Mouse (Mus musculus) midbrain, embryonic 14.5 days (tissue): ENCODE measurements around the gene Olfr648. TPM values are rescaled to one million over a fixed set of nuclear protein-coding genes. Genes with fewer than 3 reads are reported as not detected.

Experiments
- ATAC-seq: fragments of 200-750 bp; cut with Nextera tagmentation; 2 replicates; pipeline ENCODE4 v1.8.0; 2017; ENCODE audit warnings: moderate number of reproducible peaks, moderate library complexity; ENCODE audit not compliant: low FRiP score, low TSS enrichment
- DNase-seq: peaks from one replicate; pipeline ENCODE4 v3.0.0-alpha.2; 2015
- H3K27ac ChIP-seq: fragments of 300-500 bp; sonication (generic); replicated peaks from 2 replicates; pipeline ENCODE4 v1.5.1; 2014; ENCODE audit warnings: mild to moderate bottlenecking, low read depth, low read length, moderate library complexity
- H3K27me3 ChIP-seq: fragments of 300-500 bp; sonication (generic); 2 replicates; pipeline ENCODE4 v1.6.1; 2014; ENCODE audit warnings: low read length, control low read depth, mixed read lengths; ENCODE audit not compliant: control insufficient read depth, insufficient read depth
- H3K36me3 ChIP-seq: fragments of 300-500 bp; sonication (generic); 2 replicates; pipeline ENCODE4 v1.6.1; 2014; ENCODE audit warnings: low read length, control low read depth; ENCODE audit not compliant: control insufficient read depth, insufficient read depth
- H3K4me1 ChIP-seq: fragments of 300-500 bp; sonication (generic); 2 replicates; pipeline ENCODE4 v1.6.1; 2014; ENCODE audit warnings: mild to moderate bottlenecking, antibody characterized with exemption, low read length, control low read depth; ENCODE audit not compliant: control insufficient read depth, insufficient read depth
- H3K4me2 ChIP-seq: fragments of 300-500 bp; sonication (generic); 2 replicates; pipeline ENCODE4 v1.6.1; 2014; ENCODE audit warnings: mild to moderate bottlenecking, low read length, moderate library complexity
- H3K4me3 ChIP-seq: fragments of 300-500 bp; sonication (generic); replicated peaks from 2 replicates; pipeline ENCODE4 v1.5.1; 2014; ENCODE audit warnings: low read depth, low read length
- H3K9ac ChIP-seq: fragments of 300-500 bp; sonication (generic); replicated peaks from 2 replicates; pipeline ENCODE4 v1.6.1; 2014; ENCODE audit warnings: mild to moderate bottlenecking, low read length, moderate library complexity
- H3K9me3 ChIP-seq: fragments of 300-500 bp; sonication (generic); 2 replicates; pipeline ENCODE4 v1.6.1; 2016; ENCODE audit warnings: low read length, control low read depth, mixed read lengths; ENCODE audit not compliant: control insufficient read depth
- WGBS: fragments of 180-500 bp; shearing (Covaris S2); extraction: QIAGEN DNeasy Blood & Tissue Kit; methylation state at CpG from one replicate; pipeline ENCODE4 v1.1.7; 2014; 5-methylcytosine and 5-hydroxymethylcytosine counted together
- polyA plus RNA-seq: library from polyadenylated mRNA; unstranded; fragments of >200 nt; fragmentation: Nextera tagmentation; extraction: Ambion mirVana; gene quantifications from 2 replicates; pipeline ENCODE4 v1.2.1, GENCODE M21; 2014

Olfr648 gene
- polyA plus RNA-seq, result 0.50 and 0.74 TPM in 2 replicates

GRCm38 (mm10) chr7:104183292-104183691 lies at the start of gene Olfr648:
TSS of gene Olfr648 (minus strand) at chr7:104183392.
- ATAC-seq (no peak), DNase-seq (no peak)
- H3K27ac ChIP-seq, result no peak within 1 kb of the TSS
- H3K27me3 ChIP-seq, result no peaks in the 10 kb centered on the region
- H3K4me2 ChIP-seq, result no peak within 1 kb of the TSS
- H3K9ac ChIP-seq, result no peak within 1 kb of the TSS
- no peak within 1 kb of the TSS for H3K4me3 ChIP-seq
- no peaks in the 10 kb centered on the region for H3K9me3 ChIP-seq
- 93% methylated on average over 2 of the region's 2 CpGs for WGBS
- H3K4me1 ChIP-seq, result no peaks in the 10 kb centered on the region
- H3K36me3 ChIP-seq, result no peaks in the 10 kb centered on the region

- DNase-seq (peak; percentile 8), ATAC-seq (no peak)
- 34% methylated on average over 2 of the region's 2 CpGs for WGBS
- no peaks in the 10 kb centered on the region for H3K9me3 ChIP-seq
- no peak overlapping the region for H3K4me3 ChIP-seq
- H3K4me2 ChIP-seq, result no peak overlapping the region
- H3K9ac ChIP-seq, result no peak overlapping the region
- no peaks in the 10 kb centered on the region for H3K27me3 ChIP-seq
- H3K4me1 ChIP-seq, result no peaks in the 10 kb centered on the region
- H3K27ac ChIP-seq, result no peak overlapping the region
- no peaks in the 10 kb centered on the region for H3K36me3 ChIP-seq
Observed at GRCm38 (mm10) chr7:104231203-104231602, 48.0 kb upstream of the Olfr648 start.

GRCm38 (mm10) chr7:104218701-104219569 lies 35.7 kb upstream of the Olfr648 start, which contains the start of gene Trim6:
TSS of gene Trim6 (plus strand) at chr7:104218793.
- no peak within 1 kb of the TSS for H3K9ac ChIP-seq

GRCm38 (mm10) chr7:104217881-104218280 lies 34.7 kb upstream of the Olfr648 start:
- WGBS, result 88% methylated on average over 2 of the region's 2 CpGs
- H3K27ac ChIP-seq, result no peak overlapping the region
- no peak for ATAC-seq
- no peak overlapping the region for H3K9ac ChIP-seq
- no peaks in the 10 kb centered on the region for H3K9me3 ChIP-seq
- no peaks in the 10 kb centered on the region for H3K36me3 ChIP-seq
- no peaks in the 10 kb centered on the region for H3K27me3 ChIP-seq
- H3K4me2 ChIP-seq, result no peak overlapping the region
- no peak overlapping the region for H3K4me3 ChIP-seq
- H3K4me1 ChIP-seq, result 0 out of 2 replicates have a peak, but pooled peaks cover 3% of the 10 kb centered on the region
- DNase-seq, result no peak

More at GRCm38 (mm10) chr7:104218701-104219569, 35.7 kb upstream of the Olfr648 start, which contains the start of gene Trim6:
- DNase-seq (peak; percentile 35), ATAC-seq (no peak)
- H3K4me1 ChIP-seq, result 0 out of 2 replicates have a peak, but pooled peaks cover 3% of the 10 kb centered on the region
- 4% methylated on average over 37 of the region's 37 CpGs for WGBS
- peak within 1 kb of the TSS; percentile 44 for H3K4me2 ChIP-seq
- no peaks in the 10 kb centered on the region for H3K36me3 ChIP-seq
- H3K27me3 ChIP-seq, result no peaks in the 10 kb centered on the region
- H3K4me3 ChIP-seq, result peak within 1 kb of the TSS; percentile 12
- no peak within 1 kb of the TSS for H3K27ac ChIP-seq
- H3K9me3 ChIP-seq, result no peaks in the 10 kb centered on the region

GRCm38 (mm10) chr7:104216011-104216535 lies 32.9 kb upstream of the Olfr648 start:
- H3K9me3 ChIP-seq, result no peaks in the 10 kb centered on the region
- no peak for DNase-seq
- no peaks in the 10 kb centered on the region for H3K36me3 ChIP-seq
- 0 out of 2 replicates have a peak, but pooled peaks cover 3% of the 10 kb centered on the region for H3K4me1 ChIP-seq
- H3K4me3 ChIP-seq, result no peak overlapping the region
- no peaks in the 10 kb centered on the region for H3K27me3 ChIP-seq
- WGBS, result 61% methylated on average over 1 of the region's 1 CpGs
- no peak for ATAC-seq
- no peak overlapping the region for H3K9ac ChIP-seq
- H3K27ac ChIP-seq, result no peak overlapping the region
- no peak overlapping the region for H3K4me2 ChIP-seq

- H3K27ac ChIP-seq, result no peak overlapping the region
- no peaks in the 10 kb centered on the region for H3K27me3 ChIP-seq
- 92% methylated on average over 7 of the region's 7 CpGs for WGBS
- H3K9ac ChIP-seq, result no peak overlapping the region
- no peak overlapping the region for H3K4me3 ChIP-seq
- ATAC-seq (no peak), DNase-seq (no peak)
- H3K4me1 ChIP-seq, result no peaks in the 10 kb centered on the region
- H3K9me3 ChIP-seq, result no peaks in the 10 kb centered on the region
- no peaks in the 10 kb centered on the region for H3K36me3 ChIP-seq
- no peak overlapping the region for H3K4me2 ChIP-seq
Observed at GRCm38 (mm10) chr7:104206197-104206596, 23.0 kb upstream of the Olfr648 start.

GRCm38 (mm10) chr7:104199822-104200221 lies 16.6 kb upstream of the Olfr648 start:
- 5% methylated on average over 5 of the region's 5 CpGs for WGBS
- peak; percentile 64; the same call in 1 of the 2 replicates for ATAC-seq

GRCm38 (mm10) chr7:104195885-104196284 lies 12.7 kb upstream of the Olfr648 start, which contains the start of gene Olfr649:
TSS of gene Olfr649 (minus strand) at chr7:104195985.
- Histone ChIP-seq H3K4me2 (no peak within 1 kb of the TSS), H3K4me1 (no peaks in the 10 kb centered on the region), H3K4me3 (no peak within 1 kb of the TSS), H3K36me3 (no peaks in the 10 kb centered on the region), H3K27me3 (no peaks in the 10 kb centered on the region), H3K27ac (no peak within 1 kb of the TSS), H3K9me3 (no peaks in the 10 kb centered on the region), H3K9ac (no peak within 1 kb of the TSS)
- no peak for DNase-seq
- ATAC-seq, result no peak
- 89% methylated on average over 6 of the region's 6 CpGs for WGBS

More at GRCm38 (mm10) chr7:104199822-104200221, 16.6 kb upstream of the Olfr648 start:
- H3K4me3 ChIP-seq, result no peak overlapping the region
- no peaks in the 10 kb centered on the region for H3K4me1 ChIP-seq
- H3K27ac ChIP-seq, result no peak overlapping the region
- H3K27me3 ChIP-seq, result no peaks in the 10 kb centered on the region
- no peaks in the 10 kb centered on the region for H3K9me3 ChIP-seq
- DNase-seq, result peak; percentile 70
- no peak overlapping the region for H3K4me2 ChIP-seq
- no peak overlapping the region for H3K9ac ChIP-seq
- no peaks in the 10 kb centered on the region for H3K36me3 ChIP-seq
